Mouse (Mus musculus): ENCODE measurements around the gene Gimap5. TPM values are rescaled to one million over a fixed set of nuclear protein-coding genes. Genes with fewer than 3 reads are reported as not detected.

Gene Gimap5
- total and polyA plus RNA-seq, 3 experiments: not detected

GRCm38 (mm10) chr6:48772030-48772429 lies 26.0 kb downstream of the Gimap5 start:
- no peak overlapping the region for H3K9ac ChIP-seq (ENCODE audit: control insufficient read depth, low read depth, low read length, poor library complexity, severe bottlenecking)
- H3K36me3 ChIP-seq (ENCODE audit: control insufficient read depth in 1 of 2, insufficient read depth in 2 of 2, low read length in 2 of 2): no peaks in the 10 kb centered on the region
- no peak overlapping the region for H3K27ac ChIP-seq (ENCODE audit: control insufficient read depth, low read depth, low read length)
- H3K4me3 ChIP-seq (ENCODE audit: control insufficient read depth in 1 of 2, insufficient read depth in 1 of 2, low read depth in 2 of 2, low read length in 2 of 2): no peak overlapping the region
- no peaks in the 10 kb centered on the region for H3K79me2 ChIP-seq (ENCODE audit: control insufficient read depth, insufficient read depth, low read length, poor library complexity)
- peak; percentile 53 for DNase-seq (ENCODE audit: low read depth, low spot score)
- H3K4me1 ChIP-seq (ENCODE audit: control insufficient read depth in 1 of 2, insufficient read depth in 2 of 2, low read length in 2 of 2): no peaks in the 10 kb centered on the region
- no peaks in the 10 kb centered on the region for H3K9me3 ChIP-seq (replicated peaks; ENCODE audit: insufficient read depth, low read length)
- TF ChIP-seq ETS1 (IDR thresholded peaks at IDR 0.05; ENCODE audit: low read depth, low read length) (no peak), MAZ (IDR thresholded peaks at IDR 0.05; ENCODE audit: low read depth, low read length) (no peak), ZC3H11A (IDR thresholded peaks at IDR 0.05; ENCODE audit: low read depth, low read length) (peak; percentile 51), RAD21 (IDR thresholded peaks at IDR 0.05; ENCODE audit: low read depth, low read length) (peak; percentile 67), MXI1 (IDR thresholded peaks at IDR 0.05; ENCODE audit: low read depth, low read length) (no peak), KAT2A (conservative IDR thresholded peaks at IDR 0.05; ENCODE audit: low read depth, low read length) (no peak), TBP (IDR thresholded peaks at IDR 0.05; ENCODE audit: low read depth, low read length) (no peak), POLR2AphosphoS5 (IDR thresholded peaks at IDR 0.05; ENCODE audit: borderline replicate concordance, low read depth, low read length) (no peak), CHD2 (IDR thresholded peaks at IDR 0.05; ENCODE audit: low read length) (no peak), TAL1 (IDR thresholded peaks at IDR 0.05; ENCODE audit: low read length) (no peak), HCFC1 (IDR thresholded peaks at IDR 0.05; ENCODE audit: low read depth, low read length) (no peak), SIN3A (IDR thresholded peaks at IDR 0.05; ENCODE audit: low read length) (no peak), UBTF (IDR thresholded peaks at IDR 0.05; ENCODE audit: borderline replicate concordance, insufficient read depth, low read depth, low read length) (no peak), BHLHE40 (IDR thresholded peaks at IDR 0.05; ENCODE audit: borderline replicate concordance, low read depth, low read length) (no peak), GABPA (IDR thresholded peaks at IDR 0.05; ENCODE audit: low read depth, low read length) (no peak), POLR2A (IDR thresholded peaks at IDR 0.05; ENCODE audit: control insufficient read depth in 1 of 2, insufficient read depth in 1 of 2, low read depth in 1 of 2, low read length in 2 of 2, poor library complexity in 1 of 2) (no peak), TCF12 (IDR thresholded peaks at IDR 0.05; ENCODE audit: low read depth, low read length) (no peak), MAX (IDR thresholded peaks at IDR 0.05; ENCODE audit: low read length) (no peak), E2F4 (IDR thresholded peaks at IDR 0.05; ENCODE audit: borderline replicate concordance, low read depth, low read length) (no peak), ZNF384 (IDR thresholded peaks at IDR 0.05; ENCODE audit: low read depth, low read length) (peak; percentile 35; the same call in 1 of the 2 replicates), NRF1 (IDR thresholded peaks at IDR 0.05; ENCODE audit: insufficient read depth, low read depth, low read length, poor library complexity, severe bottlenecking) (no peak), EP300 (IDR thresholded peaks at IDR 0.05; ENCODE audit: low read depth in 1 of 2, low read length in 2 of 2) (no peak), ZKSCAN1 (IDR thresholded peaks at IDR 0.05; ENCODE audit: low read depth, low read length) (no peak), MAFK (IDR thresholded peaks at IDR 0.05; ENCODE audit: borderline replicate concordance, low read depth, low read length) (no peak), RCOR1 (IDR thresholded peaks at IDR 0.05; ENCODE audit: low read depth, low read length) (no peak), MYC (IDR thresholded peaks at IDR 0.05; ENCODE audit: low read depth, low read length) (no peak), USF2 (IDR thresholded peaks at IDR 0.05; ENCODE audit: borderline replicate concordance in 1 of 2, insufficient read depth in 1 of 2, low read depth in 1 of 2, low read length in 2 of 2) (no peak), GATA1 (IDR thresholded peaks at IDR 0.05; ENCODE audit: low read depth, low read length) (no peak), MYB (IDR thresholded peaks at IDR 0.05; ENCODE audit: low read depth, low read length) (no peak), POLR2AphosphoS2 (IDR thresholded peaks at IDR 0.05; ENCODE audit: low read length) (no peak), SMC3 (IDR thresholded peaks at IDR 0.05; ENCODE audit: low read depth, low read length) (peak; percentile 76), CTCF (IDR thresholded peaks at IDR 0.05 in 2 of 3, conservative IDR thresholded peaks at IDR 0.05 in 1 of 3; ENCODE audit: control insufficient read depth in 1 of 3, insufficient read depth in 1 of 3, low read depth in 2 of 3, low read length in 3 of 3, poor library complexity in 1 of 3, severe bottlenecking in 1 of 3) (peak; percentile 65 to 81 (median 76)), ZMIZ1 (IDR thresholded peaks at IDR 0.05; ENCODE audit: low read depth, low read length) (no peak), MEF2A (IDR thresholded peaks at IDR 0.05; ENCODE audit: extremely low read depth, insufficient replicate concordance, low read depth, low read length, poor library complexity, severe bottlenecking) (no peak), USF1 (IDR thresholded peaks at IDR 0.05; ENCODE audit: low read depth, low read length) (no peak), JUND (IDR thresholded peaks at IDR 0.05; ENCODE audit: low read depth, low read length) (no peak), NELFE (IDR thresholded peaks at IDR 0.05; ENCODE audit: low read depth, low read length) (no peak), CHD1 (IDR thresholded peaks at IDR 0.05; ENCODE audit: low read depth, low read length) (no peak)
- H3K27me3 ChIP-seq (ENCODE audit: control insufficient read depth in 1 of 2, insufficient read depth in 2 of 2, low read length in 2 of 2): no peaks in the 10 kb centered on the region

Measured in MEL (cell line).